7 mouse cellular contexts compared by ENCODE assay signal in genomic region chr11:69070590-69071222, GRCm38 (mm10). TPM values are rescaled to one million over a fixed set of nuclear protein-coding genes. Genes with fewer than 3 reads are reported as not detected.
DNase-seq lines count a peak whose midpoint lies in the region; ATAC-seq lines count a peak whose summit lies in the region.

TSS of gene Tmem107 (plus strand) at chr11:69070806.

- no peaks in the 10 kb centered on the region for H3K36me3 ChIP-seq in intestine, embryonic 16.5 days (ENCODE audit: control insufficient read depth, insufficient read depth, low read length)
- no peaks in the 10 kb centered on the region for H3K36me3 ChIP-seq in midbrain, embryonic 11.5 days (ENCODE audit: control insufficient read depth, insufficient read depth, low read length)

- peak; percentile 82 for ATAC-seq in intestine, embryonic 16.5 days
- ATAC-seq in midbrain, embryonic 11.5 days (ENCODE audit: low FRiP score): peak; percentile 87

- H3K9me3 ChIP-seq in intestine, embryonic 16.5 days (ENCODE audit: control insufficient read depth, low read length): no peaks in the 10 kb centered on the region
- H3K9me3 ChIP-seq in midbrain, embryonic 11.5 days (ENCODE audit: control insufficient read depth, low read length): no peaks in the 10 kb centered on the region

- no peaks in the 10 kb centered on the region for H3K27me3 ChIP-seq in intestine, embryonic 16.5 days (replicated peaks; ENCODE audit: control insufficient read depth, insufficient read depth, low read length)
- H3K27me3 ChIP-seq in midbrain, embryonic 11.5 days (ENCODE audit: control insufficient read depth, insufficient read depth, low read length): no peaks in the 10 kb centered on the region

- peaks cover 42% of the 10 kb centered on the region for H3K4me1 ChIP-seq in intestine, embryonic 16.5 days (ENCODE audit: control insufficient read depth, insufficient read depth, low read length)
- peaks cover 28% of the 10 kb centered on the region for H3K4me1 ChIP-seq in midbrain, embryonic 11.5 days (ENCODE audit: control insufficient read depth, insufficient read depth, low read length)

- intact Hi-C loops in gastrocnemius, postnatal 36 days (cut with DNase I): no loop called here
- intact Hi-C loops in left cerebral cortex, postnatal 36 days (cut with DNase I): no loop called here

- peak within 1 kb of the TSS; percentile 56 for H3K4me3 ChIP-seq in intestine, embryonic 16.5 days (ENCODE audit: low read length)
- peak within 1 kb of the TSS; percentile 61 for H3K4me3 ChIP-seq in midbrain, embryonic 11.5 days (ENCODE audit: low read depth, low read length)

- peak within 1 kb of the TSS; percentile 76 for H3K4me2 ChIP-seq in intestine, embryonic 16.5 days (ENCODE audit: low read depth, low read length)
- H3K4me2 ChIP-seq in midbrain, embryonic 11.5 days: peak within 1 kb of the TSS; percentile 91

- H3K9ac ChIP-seq in intestine, embryonic 16.5 days (ENCODE audit: low read depth, low read length): peak within 1 kb of the TSS; percentile 77
- H3K9ac ChIP-seq in midbrain, embryonic 11.5 days (ENCODE audit: low read length): peak within 1 kb of the TSS; percentile 93

- WGBS in intestine, embryonic 16.5 days: under 1% methylated on average over 47 of the region's 47 CpGs
- under 1% methylated on average over 46 of the region's 47 CpGs for WGBS in midbrain, embryonic 11.5 days

- peak; percentile 88 to 91 for DNase-seq in adrenal gland, adult 18-20 months (ENCODE audit: low spot score in 2 of 2)
- peak; percentile 97 for DNase-seq in embryo, embryonic 11 days
- DNase-seq in gastrocnemius, postnatal 36 days: peak; percentile 88 to 92
- DNase-seq in left cerebral cortex, postnatal 36 days (ENCODE audit: low spot score in 2 of 2): peak; percentile 93 to 95
- peak; percentile 99 for DNase-seq in midbrain, embryonic 11.5 days (ENCODE audit: low spot score, missing footprints)
- peak; percentile 97 for DNase-seq in skeletal muscle tissue, adult 2 months (ENCODE audit: low read depth, low spot score)

- peak within 1 kb of the TSS; percentile 83 for H3K27ac ChIP-seq in intestine, embryonic 16.5 days (ENCODE audit: low read length)
- H3K27ac ChIP-seq in midbrain, embryonic 11.5 days (ENCODE audit: low read depth, low read length): peak within 1 kb of the TSS; percentile 86

RNA-seq across cellular contexts. Expression of gene Tmem107, which starts in this region (rescaled TPM):
- total RNA-seq in adrenal gland, adult 18-20 months (2021): 10 to 100 TPM in 1 of 2 experiments, 1 to 10 TPM in 1; 8.1 to 11.9 TPM
- total RNA-seq in gastrocnemius, postnatal 36 days (2021): 1 to 10 TPM; 3.4 TPM
- polyA plus RNA-seq in intestine, embryonic 16.5 days (2015; fragmentation: Nextera tagmentation; extraction: Ambion mirVana): 38.6 and 44.8 TPM in 2 replicates
- 10 to 100 TPM; 19.5 to 20.5 TPM for total RNA-seq in left cerebral cortex, postnatal 36 days (2021)
- polyA plus RNA-seq in midbrain, embryonic 11.5 days (2014; fragmentation: Nextera tagmentation; extraction: Ambion mirVana): 53.5 and 57.7 TPM in 2 replicates

Comparison
In these comparisons a context has a peak if more than half of its experiments do, and no peak if none do; other contexts are left out.
1. Peak in every context shown above with its lines: DNase-seq, ATAC-seq, H3K4me3 ChIP-seq and H3K27ac ChIP-seq.